Mouse (Mus musculus): ENCODE results near the gene Gm10439. TPM values are rescaled to one million over a fixed set of nuclear protein-coding genes. Genes with fewer than 3 reads are reported as not detected.
"Not testable (repeated sequence)": the region's sequence is repeated elsewhere in the genome, so short reads cannot be mapped to it uniquely, and the experiment has no call there.

Gm10439 gene
- not detected in 2 replicates for polyA plus RNA-seq (2011; ENCODE audit: insufficient read depth, insufficient read length, low read depth, missing spikeins)

DNA sequence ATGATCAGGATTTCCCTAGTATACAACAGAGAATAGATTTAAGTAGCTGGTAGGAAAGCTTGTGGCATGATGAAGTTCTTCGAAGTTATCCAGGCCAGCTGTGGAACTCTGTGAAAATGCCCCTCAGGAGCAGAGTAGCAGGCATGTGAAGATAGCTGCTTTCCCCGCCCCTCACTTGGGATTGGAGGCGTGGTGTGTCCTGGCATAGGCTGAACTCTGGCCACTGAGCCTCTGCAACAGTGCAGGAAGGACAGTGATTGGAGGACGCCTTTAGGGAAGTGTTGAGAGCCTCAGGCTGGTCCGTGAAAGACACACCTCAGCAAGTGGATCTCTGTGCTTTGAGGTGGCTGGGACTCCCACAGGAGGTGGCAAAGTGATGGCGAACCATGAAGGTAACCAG is at the start of gene Gm10439:
Gm10439 (plus strand) TSS at position 301 of the 400 bp plus-strand sequence.
- not testable (repeated sequence) for H3K27ac ChIP-seq (ENCODE audit: insufficient read depth, low read length); H3K36me3 ChIP-seq (ENCODE audit: control insufficient read depth, insufficient read depth, low read length, poor library complexity, severe bottlenecking); H3K4me1 ChIP-seq (ENCODE audit: control insufficient read depth, insufficient read depth, low read length); H3K9ac ChIP-seq (ENCODE audit: low read depth, poor library complexity, severe bottlenecking); H3K9me3 ChIP-seq (replicated peaks; ENCODE audit: control insufficient read depth, insufficient read depth, low read length, poor library complexity, severe bottlenecking); H3K4me3 ChIP-seq (ENCODE audit: low read depth, low read length); H3K27me3 ChIP-seq (ENCODE audit: control insufficient read depth, insufficient read depth, low read length, poor library complexity, severe bottlenecking)

Other genes with a start within 250 kb of the Gm10439 start
- not detected in 2 replicates for gene Gm15085, start 147.0 kb upstream of the Gm10439 start, polyA plus RNA-seq (2011; ENCODE audit: insufficient read depth, insufficient read length, low read depth, missing spikeins)
- 0.56 TPM in 1 of 2 replicates, not detected in the other for gene Gm15097, start 189.9 kb downstream of the Gm10439 start, polyA plus RNA-seq (2011; ENCODE audit: insufficient read depth, insufficient read length, low read depth, missing spikeins)